Mouse (Mus musculus) heart, adult 2 months (tissue): ENCODE data around the gene Phf12.

Source experiments
- CTCF ChIP-seq: fragments of 200-600 bp; IDR thresholded peaks from 2 replicates; pipeline ENCODE4 v1.8.1; 2022; ENCODE audit warnings: antibody characterized with exemption, mild to moderate bottlenecking, moderate library complexity
- EP300 ChIP-seq: fragments of 200-500 bp; IDR thresholded peaks from 2 replicates; pipeline ENCODE4 v1.6.1; 2011; ENCODE audit warnings: low read depth, low read length, control low read depth; ENCODE audit not compliant: insufficient read depth
- POLR2A ChIP-seq: fragments of 200-500 bp; IDR thresholded peaks from 2 replicates; pipeline ENCODE4 v1.6.1; 2011; ENCODE audit warnings: mild to moderate bottlenecking, low read depth, low read length, control low read depth; ENCODE audit not compliant: insufficient read depth

DNA sequence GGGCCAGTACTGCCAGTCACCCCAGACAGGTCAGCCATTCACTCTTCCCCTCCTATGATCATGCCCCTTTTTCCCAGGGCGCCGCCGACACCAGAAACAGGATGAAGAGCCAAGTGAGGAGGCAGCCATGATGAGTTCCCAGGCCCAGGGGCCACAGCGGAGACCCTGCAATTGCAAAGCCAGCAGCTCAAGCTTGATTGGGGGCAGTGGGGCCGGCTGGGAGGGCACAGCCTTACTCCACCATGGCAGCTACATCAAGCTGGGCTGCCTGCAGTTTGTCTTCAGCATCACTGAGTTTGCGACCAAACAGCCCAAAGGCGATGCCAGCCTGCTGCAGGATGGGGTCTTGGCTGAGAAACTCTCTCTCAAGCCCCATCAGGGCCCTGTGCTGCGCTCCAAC lies 46.7 kb downstream of the Phf12 start:
- no peak for TF ChIP-seq POLR2A
- no peak for TF ChIP-seq CTCF
- TF ChIP-seq EP300: no peak
